Mouse (Mus musculus) small intestine, adult 2 months (tissue): ENCODE measurements around the gene Lcn8.

Source experiments
- CTCF ChIP-seq: fragments of 200-500 bp; IDR thresholded peaks from 2 replicates; pipeline ENCODE4 v1.5.1; 2012; ENCODE audit warnings: low read depth, mild to moderate bottlenecking, control low read depth, inconsistent platforms, low read length, moderate library complexity, mixed read lengths; ENCODE audit not compliant: insufficient replicate concordance, insufficient read length; ENCODE audit errors: extremely low read depth
- POLR2A ChIP-seq: fragments of 200-500 bp; IDR thresholded peaks from 2 replicates; pipeline ENCODE4 v1.6.1; 2012; ENCODE audit warnings: low read depth, mild to moderate bottlenecking, control low read depth, inconsistent platforms, low read length, moderate library complexity

DNA sequence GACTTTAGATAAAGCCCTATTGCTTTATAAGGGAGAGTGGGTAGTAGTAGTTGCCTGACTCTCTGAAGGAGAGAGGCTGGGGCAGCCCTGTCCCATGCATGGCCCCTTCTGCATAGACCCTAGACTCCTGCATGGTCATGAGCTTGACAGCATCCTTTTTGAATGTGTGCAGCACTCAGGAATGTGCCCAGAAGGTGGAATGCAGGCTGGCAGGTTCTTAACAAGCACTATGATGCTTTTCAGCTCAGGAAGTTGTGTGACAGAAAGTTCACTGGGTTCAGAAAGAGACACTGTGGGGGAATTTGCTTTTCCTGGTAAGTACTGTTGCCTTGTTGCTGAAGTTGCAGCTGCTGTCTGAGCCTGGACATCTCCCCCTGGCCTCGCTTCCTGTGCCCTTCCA lies 1.6 kb downstream of the Lcn8 start:
- no peak for TF ChIP-seq CTCF
- TF ChIP-seq POLR2A: no peak
